Mouse (Mus musculus): ENCODE measurements around the gene Sympk. TPM values are rescaled to one million over a fixed set of nuclear protein-coding genes. Genes with fewer than 3 reads are reported as not detected.
A peak's percentile ranks its signal among the peaks of the same experiment; 100 is the strongest.

The Sympk gene
- total and polyA plus RNA-seq, 3 experiments = 122 to 226 TPM; not detected in 1

GRCm38 (mm10) chr7:19001066-19001806, 22.9 kb upstream of the Sympk start (continued):
- TF ChIP-seq NRF1 (IDR thresholded peaks at IDR 0.05; ENCODE audit: insufficient read depth, low read depth, low read length, poor library complexity, severe bottlenecking) (peak; percentile 77), MAZ (IDR thresholded peaks at IDR 0.05; ENCODE audit: low read depth, low read length) (no peak), TCF12 (IDR thresholded peaks at IDR 0.05; ENCODE audit: low read depth, low read length) (peak; percentile 59; the same call in 1 of the 2 replicates), MYB (IDR thresholded peaks at IDR 0.05; ENCODE audit: low read depth, low read length) (no peak)

DNA sequence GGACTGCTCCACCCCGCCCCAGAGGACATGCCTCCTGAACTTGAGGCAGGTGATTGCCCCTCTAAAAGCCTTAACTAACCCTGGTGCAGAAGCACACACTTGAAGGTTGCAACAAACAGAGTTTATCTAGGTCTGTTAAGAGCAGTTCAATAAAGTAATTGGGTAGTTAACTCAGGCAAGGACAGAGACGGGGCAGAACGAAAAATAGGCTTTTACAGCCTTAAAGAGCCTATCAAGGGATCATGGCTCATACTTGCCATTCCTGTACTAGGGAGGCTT, 22.4 kb upstream of the Sympk start:
- H3K4me1 ChIP-seq (ENCODE audit: control insufficient read depth in 1 of 2, insufficient read depth in 2 of 2, low read length in 2 of 2) = peaks cover 5 to 21% of the 10 kb centered on the region in 2 experiments; a peak in 3 of 4 replicates
- H3K27ac ChIP-seq (ENCODE audit: control insufficient read depth, low read depth, low read length) = peak overlapping the region; percentile 84
- H3K79me2 ChIP-seq (ENCODE audit: control insufficient read depth, insufficient read depth, low read length, poor library complexity) = peaks cover 30% of the 10 kb centered on the region
- no peaks in the 10 kb centered on the region for H3K27me3 ChIP-seq (ENCODE audit: control insufficient read depth in 1 of 2, insufficient read depth in 2 of 2, low read length in 2 of 2)
- peak overlapping the region; percentile 56 to 67 for H3K4me3 ChIP-seq (ENCODE audit: control insufficient read depth in 1 of 2, insufficient read depth in 1 of 2, low read depth in 2 of 2, low read length in 2 of 2)
- no peak for TF ChIP-seq MYB (IDR thresholded peaks at IDR 0.05; ENCODE audit: low read depth, low read length)
- TF ChIP-seq CHD1 (IDR thresholded peaks at IDR 0.05; ENCODE audit: low read depth, low read length) = 0 out of 2 replicates have a peak, but pooled peaks have one; percentile 60
- DNase-seq (ENCODE audit: low read depth, low spot score) = no peak
- H3K9ac ChIP-seq (ENCODE audit: control insufficient read depth, low read depth, low read length, poor library complexity, severe bottlenecking) = peak overlapping the region; percentile 88
- peaks cover 0 to 15% of the 10 kb centered on the region in 2 experiments; a peak in 3 of 4 replicates for H3K36me3 ChIP-seq (ENCODE audit: control insufficient read depth in 1 of 2, insufficient read depth in 2 of 2, low read length in 2 of 2)
- no peaks in the 10 kb centered on the region for H3K9me3 ChIP-seq (replicated peaks; ENCODE audit: insufficient read depth, low read length)

DNA sequence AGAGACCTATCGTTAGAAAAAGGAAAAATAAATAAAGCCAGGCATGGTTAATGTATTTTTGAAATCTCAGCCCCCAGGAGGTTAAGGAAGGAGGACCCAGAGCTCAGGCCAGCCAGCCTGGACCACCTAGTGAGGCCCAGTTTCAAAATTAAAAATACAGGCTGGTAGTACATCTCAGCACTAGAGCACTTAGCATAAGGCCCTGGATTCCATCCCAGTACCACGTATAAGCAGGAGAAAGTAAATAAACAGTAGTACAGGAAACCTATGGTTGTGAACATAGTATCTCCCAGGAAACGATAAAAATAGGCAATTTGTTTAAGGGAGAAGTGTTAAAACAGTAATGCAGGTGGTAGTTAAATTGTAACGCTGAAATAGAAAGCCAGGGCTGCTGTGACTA, 22.1 kb upstream of the Sympk start:
- H3K27me3 ChIP-seq (ENCODE audit: control insufficient read depth in 1 of 2, insufficient read depth in 2 of 2, low read length in 2 of 2) = no peaks in the 10 kb centered on the region
- H3K9ac ChIP-seq (ENCODE audit: control insufficient read depth, low read depth, low read length, poor library complexity, severe bottlenecking) = peak overlapping the region; percentile 88
- peaks cover 30% of the 10 kb centered on the region for H3K79me2 ChIP-seq (ENCODE audit: control insufficient read depth, insufficient read depth, low read length, poor library complexity)
- H3K4me3 ChIP-seq (ENCODE audit: control insufficient read depth in 1 of 2, insufficient read depth in 1 of 2, low read depth in 2 of 2, low read length in 2 of 2) = peak overlapping the region; percentile 56 to 65
- peaks cover 5 to 21% of the 10 kb centered on the region in 2 experiments; a peak in 3 of 4 replicates for H3K4me1 ChIP-seq (ENCODE audit: control insufficient read depth in 1 of 2, insufficient read depth in 2 of 2, low read length in 2 of 2)
- H3K36me3 ChIP-seq (ENCODE audit: control insufficient read depth in 1 of 2, insufficient read depth in 2 of 2, low read length in 2 of 2) = peaks cover 0 to 15% of the 10 kb centered on the region in 2 experiments; a peak in 3 of 4 replicates
- DNase-seq (ENCODE audit: low read depth, low spot score) = no peak
- H3K27ac ChIP-seq (ENCODE audit: control insufficient read depth, low read depth, low read length) = peak overlapping the region; percentile 84
- TF ChIP-seq ELF1 (IDR thresholded peaks at IDR 0.05; ENCODE audit: low read depth, low read length) (no peak), TAL1 (IDR thresholded peaks at IDR 0.05; ENCODE audit: low read length) (no peak), MYC (IDR thresholded peaks at IDR 0.05; ENCODE audit: low read depth, low read length) (no peak), MAX (IDR thresholded peaks at IDR 0.05; ENCODE audit: low read length) (no peak), CHD2 (IDR thresholded peaks at IDR 0.05; ENCODE audit: low read length) (no peak), UBTF (IDR thresholded peaks at IDR 0.05; ENCODE audit: borderline replicate concordance, insufficient read depth, low read depth, low read length) (no peak), USF1 (IDR thresholded peaks at IDR 0.05; ENCODE audit: low read depth, low read length) (no peak), RAD21 (IDR thresholded peaks at IDR 0.05; ENCODE audit: low read depth, low read length) (no peak), NELFE (IDR thresholded peaks at IDR 0.05; ENCODE audit: low read depth, low read length) (no peak), ZKSCAN1 (IDR thresholded peaks at IDR 0.05; ENCODE audit: low read depth, low read length) (no peak), ETS1 (IDR thresholded peaks at IDR 0.05; ENCODE audit: low read depth, low read length) (no peak), HCFC1 (IDR thresholded peaks at IDR 0.05; ENCODE audit: low read depth, low read length) (no peak), TBP (IDR thresholded peaks at IDR 0.05; ENCODE audit: low read depth, low read length) (no peak), ZNF384 (IDR thresholded peaks at IDR 0.05; ENCODE audit: low read depth, low read length) (no peak), EP300 (IDR thresholded peaks at IDR 0.05; ENCODE audit: low read depth in 1 of 2, low read length in 2 of 2) (no peak), USF2 (IDR thresholded peaks at IDR 0.05; ENCODE audit: borderline replicate concordance in 1 of 2, insufficient read depth in 1 of 2, low read depth in 1 of 2, low read length in 2 of 2) (no peak), TCF12 (IDR thresholded peaks at IDR 0.05; ENCODE audit: low read depth, low read length) (no peak), KAT2A (conservative IDR thresholded peaks at IDR 0.05; ENCODE audit: low read depth, low read length) (no peak)
- H3K9me3 ChIP-seq (replicated peaks; ENCODE audit: insufficient read depth, low read length) = no peaks in the 10 kb centered on the region

Data from MEL (cell line).